Mouse (Mus musculus): ENCODE measurements around the gene Atxn2.

Atxn2 gene

DNA sequence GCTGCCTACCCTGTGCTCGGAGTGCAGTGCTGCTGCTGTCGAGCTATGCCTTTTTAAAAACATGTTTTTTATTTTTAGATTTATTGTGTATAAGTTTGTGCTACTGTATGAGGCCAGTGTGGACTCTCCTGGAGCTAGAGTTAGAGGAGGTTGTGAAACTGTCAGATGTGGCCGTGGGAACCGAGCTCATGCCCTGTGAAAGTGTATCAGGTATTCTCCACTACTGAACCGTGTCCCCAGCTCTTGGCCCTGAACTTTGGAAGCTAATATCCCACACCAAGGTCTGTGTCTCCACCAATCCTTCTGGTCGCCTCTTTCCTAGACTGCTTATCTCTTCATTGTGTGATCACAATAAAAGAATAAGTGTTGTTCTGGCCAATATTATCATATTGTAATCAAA, 51.8 kb downstream of the Atxn2 start:
- in situ Hi-C loops (cut with MboI, MseI), result no loop called here

DNA sequence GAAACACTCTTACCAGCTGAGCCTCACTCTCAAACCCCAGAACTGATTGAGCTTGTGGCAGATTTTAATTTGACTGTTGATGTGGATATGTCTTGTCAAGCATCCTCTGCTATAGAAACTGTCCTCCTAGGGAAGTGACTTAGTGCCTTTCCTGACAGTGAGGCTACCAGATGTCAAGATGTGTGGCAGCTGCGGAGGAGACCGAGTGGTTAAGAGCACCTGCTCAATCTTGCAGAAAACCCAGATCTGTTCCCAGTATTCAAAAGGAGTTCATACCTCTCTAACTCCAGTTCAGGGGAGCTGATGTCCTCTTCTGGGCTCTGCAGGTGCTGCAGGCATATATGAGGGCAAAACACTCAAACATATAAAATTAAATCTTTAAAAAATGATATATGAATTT, 53.9 kb downstream of the Atxn2 start:
- in situ Hi-C loops (cut with MboI, MseI), result no loop called here

DNA sequence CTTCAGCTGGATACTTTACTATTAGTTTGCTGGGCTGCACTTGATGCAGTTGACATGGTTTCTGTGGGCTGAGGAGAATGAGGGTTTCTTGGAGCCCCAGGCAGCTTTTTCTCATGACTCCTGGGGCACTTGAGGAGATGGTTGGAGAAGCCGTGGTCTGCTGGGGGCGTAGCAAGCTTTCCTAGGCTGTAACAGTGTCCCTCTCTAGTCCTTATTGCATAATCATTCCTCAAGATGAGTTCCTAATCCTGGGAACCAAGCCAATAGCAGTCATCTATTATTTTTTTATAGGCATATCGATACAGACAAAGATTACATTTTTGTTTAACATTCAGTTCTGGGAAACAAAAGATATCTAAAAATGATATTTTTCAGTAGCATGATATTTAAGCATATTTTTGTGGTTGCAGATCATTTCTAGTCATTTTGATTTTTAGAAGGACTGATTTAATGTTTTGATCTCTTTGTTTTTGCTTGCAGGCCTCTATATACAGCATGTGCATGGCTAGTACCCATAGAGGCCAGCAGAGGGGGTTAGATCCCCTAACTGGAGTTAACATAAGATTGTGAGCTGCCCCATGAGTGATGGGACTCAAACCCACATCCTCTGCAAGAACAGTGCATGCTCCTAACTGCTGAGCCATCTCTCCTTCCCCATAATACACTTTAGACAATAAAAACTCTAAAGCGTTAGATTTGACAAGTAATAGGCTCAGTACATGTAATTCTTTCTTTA, 55.1 kb downstream of the Atxn2 start:
- in situ Hi-C loops (cut with MboI, MseI), result no loop called here

DNA sequence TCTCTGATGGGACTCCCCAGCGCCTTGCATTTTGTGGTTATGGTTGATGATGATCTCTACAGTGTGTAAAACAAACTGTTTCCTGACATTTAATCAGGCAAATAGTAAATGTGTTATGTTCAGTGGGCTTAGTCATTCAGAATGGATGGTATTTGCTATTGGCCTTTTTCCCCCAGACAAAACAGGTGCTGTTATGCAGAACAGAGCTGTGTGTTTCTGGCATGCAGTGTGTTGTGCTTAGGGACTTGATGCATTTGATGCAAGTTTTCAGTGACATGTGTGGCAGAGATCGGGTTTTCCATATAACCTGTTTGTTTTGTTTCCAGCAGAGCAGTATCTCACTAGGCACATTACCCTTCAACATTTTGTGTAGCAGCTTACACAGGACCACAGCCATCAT, 56.4 kb downstream of the Atxn2 start:
- in situ Hi-C loops (cut with MboI, MseI), result no loop called here

DNA sequence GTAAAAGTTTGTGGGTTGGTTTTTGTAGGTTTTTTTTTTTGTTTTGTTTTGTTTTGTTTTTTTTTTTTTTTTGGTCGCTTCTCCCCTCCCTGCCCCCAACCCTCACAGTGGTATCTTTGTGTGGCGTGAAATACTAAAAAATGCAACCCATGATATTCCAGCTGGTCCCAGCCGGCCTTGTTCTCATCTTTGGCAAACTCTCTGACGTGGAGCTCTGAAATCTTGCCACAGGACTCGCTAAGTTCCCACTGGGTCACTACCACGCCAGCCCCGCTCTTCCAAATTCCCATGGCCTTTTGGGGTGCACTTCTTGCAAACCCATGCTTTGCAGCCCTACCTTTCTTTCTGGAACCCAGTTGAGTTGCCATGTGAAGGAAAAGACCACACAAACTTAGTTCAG, 58.7 kb downstream of the Atxn2 start:
- in situ Hi-C loops (cut with MboI, MseI), result no loop called here

DNA sequence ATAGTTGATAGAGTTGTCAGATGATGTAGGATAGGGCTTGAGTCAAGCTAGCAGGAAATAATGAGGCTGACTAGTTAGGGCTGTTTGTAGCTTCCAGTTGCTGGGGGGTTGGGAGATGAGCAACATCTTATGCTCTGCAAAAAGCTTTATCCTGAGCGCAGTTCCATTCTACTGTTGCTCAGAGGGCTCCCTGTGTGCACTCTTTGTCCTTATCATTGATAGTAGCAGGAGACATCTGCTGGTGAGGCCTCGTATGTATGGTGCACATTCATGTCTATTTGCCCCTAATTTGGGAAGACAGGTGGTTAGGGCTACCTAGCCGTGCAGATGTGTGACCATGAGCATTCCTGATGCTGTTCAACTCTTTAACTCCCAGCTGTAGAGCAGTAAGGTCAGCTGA, 60.5 kb downstream of the Atxn2 start:
- in situ Hi-C loops (cut with MboI, MseI), result no loop called here

DNA sequence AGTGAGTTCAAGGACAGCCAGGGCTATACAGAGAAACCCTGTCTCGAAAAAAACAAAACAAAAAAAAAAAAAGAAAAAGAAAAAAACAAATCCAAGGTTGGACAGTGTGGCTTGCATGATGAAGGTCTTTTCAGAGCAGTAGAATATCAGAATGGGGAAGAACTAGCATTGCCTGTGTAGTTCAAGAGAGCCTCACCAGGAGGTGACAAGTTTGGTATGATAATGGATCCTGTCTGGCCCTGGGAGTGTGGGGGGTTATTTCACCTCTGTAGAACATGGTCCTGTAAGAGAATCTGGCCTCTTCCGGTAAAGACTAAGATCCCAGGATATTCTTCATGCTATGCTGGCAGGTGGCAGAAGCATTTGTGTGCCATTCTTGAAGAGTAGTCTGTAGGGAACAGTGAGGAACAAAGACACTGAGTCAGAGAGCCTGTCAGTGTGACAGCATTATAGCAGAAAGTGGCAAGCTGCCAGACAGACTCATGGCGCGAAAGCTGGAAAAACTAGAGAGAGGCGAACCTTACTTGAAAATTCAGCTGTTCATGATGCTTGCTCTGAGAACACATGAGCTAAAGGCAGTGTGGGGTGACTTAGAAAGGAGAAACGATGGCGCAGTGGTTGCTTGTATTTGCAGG, 67.5 kb downstream of the Atxn2 start:
- in situ Hi-C loops (cut with MboI, MseI), result no loop called here

DNA sequence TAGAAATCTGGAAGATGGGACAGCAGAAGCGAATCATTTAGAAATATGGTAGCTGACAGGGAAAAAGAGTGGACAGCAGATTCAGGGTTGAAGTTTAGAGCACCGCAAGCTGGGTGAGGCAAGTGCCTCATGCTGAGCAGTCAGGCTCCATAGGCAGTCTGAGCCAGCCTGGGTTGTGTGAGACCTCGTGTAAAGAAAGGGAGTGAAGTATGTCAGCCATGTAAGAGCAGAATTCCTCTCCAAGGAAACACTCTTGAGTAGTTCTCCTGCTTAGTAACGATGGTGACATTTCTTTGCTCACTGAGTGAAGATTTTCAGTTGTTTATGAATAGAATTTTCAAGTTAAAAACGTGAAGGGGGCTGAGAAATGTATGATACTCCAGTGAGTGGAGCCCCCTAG, 69.0 kb downstream of the Atxn2 start:
- in situ Hi-C loops (cut with MboI, MseI), result no loop called here

DNA sequence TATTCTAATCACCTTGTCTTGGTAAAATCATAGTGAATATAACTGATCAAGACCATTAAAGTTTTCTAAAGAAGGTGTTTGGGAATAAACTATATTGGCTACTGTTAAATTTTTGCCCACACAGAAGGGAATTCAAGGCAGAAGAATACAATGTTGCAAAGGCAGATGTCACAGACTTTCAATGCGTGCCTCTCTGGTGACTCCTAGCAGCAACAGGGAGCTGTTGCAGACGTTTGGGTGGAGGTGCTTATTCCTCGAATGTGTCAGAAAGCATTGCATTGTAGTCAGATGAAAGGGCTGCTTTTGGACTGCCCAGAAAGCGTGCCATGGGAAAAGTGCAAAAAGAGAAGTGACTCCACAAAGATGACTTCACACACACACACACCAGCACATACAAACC, 71.3 kb downstream of the Atxn2 start:
- in situ Hi-C loops (cut with MboI, MseI), result no loop called here

DNA sequence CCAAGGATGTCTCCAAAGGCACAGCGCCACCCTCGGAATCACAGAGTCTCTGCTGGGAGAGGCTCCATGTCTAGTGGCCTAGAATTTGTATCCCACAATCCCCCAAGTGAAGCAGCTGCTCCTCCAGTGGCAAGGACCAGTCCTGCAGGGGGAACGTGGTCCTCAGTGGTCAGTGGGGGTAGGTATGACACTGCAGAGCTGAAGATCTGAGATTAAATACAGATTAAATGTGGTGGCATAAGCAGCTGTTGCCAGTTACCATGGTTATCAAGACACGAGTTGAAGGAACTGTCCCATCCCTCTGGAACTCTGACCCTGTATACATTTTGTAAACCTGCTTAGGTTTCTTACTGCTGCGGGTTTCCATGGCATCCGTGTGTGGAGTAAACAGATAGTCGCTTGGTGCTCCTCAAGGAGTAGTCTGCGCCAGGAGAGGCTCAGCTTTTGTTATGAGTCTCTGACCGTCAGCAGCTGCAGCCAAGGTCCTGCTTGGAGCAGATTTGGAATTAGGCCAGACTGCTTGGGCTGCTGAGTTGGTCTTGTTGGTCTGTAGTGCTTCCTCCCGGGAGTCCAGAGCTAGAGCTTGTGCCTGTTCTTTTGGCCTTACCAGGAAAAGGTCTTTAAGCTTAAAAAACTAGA, 72.8 kb downstream of the Atxn2 start:
- in situ Hi-C loops (cut with MboI, MseI), result no loop called here

DNA sequence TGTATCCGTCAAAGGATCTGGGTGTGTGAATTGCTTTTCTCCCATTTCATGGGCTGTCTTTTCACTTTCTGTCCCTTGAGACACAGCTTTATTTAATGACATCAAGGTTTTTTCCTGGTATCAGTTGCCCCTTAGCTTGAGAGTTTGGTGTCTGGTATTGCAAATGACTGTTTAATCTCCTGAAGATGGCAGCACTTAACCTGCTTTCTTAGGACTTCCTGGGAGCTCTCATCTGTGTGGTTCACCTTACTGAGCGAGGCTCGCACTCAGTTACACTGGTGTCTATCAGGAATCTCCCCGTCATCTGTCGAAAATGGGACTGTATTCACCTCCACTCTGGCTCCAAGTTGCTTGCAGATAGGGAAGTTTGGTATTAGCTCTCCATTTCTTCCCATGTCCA, 79.9 kb downstream of the Atxn2 start:
- in situ Hi-C loops (cut with MboI, MseI), result loop anchor here (5.0 kb wide), 1 partner anchor 34 kb away; no protein-coding TSS in a partner anchor

DNA sequence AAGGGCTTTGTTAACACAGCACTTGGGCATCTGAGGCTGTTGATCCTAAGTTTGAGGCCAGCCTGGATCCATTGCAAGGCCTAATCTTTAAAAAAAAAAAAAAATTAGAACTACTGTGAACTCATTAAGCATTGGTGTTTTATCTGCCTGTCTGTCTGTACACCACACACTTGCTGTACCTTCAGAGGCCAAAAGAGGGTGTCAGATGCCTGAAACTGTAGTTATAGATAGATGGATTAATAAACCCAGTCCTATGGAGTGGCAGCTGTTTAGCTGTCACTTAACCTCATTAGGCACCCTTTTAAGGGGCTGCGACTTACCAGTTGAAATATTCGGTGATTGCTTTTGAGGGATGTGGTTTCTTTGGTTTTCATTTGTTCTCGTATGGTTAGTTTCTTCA, 84.7 kb downstream of the Atxn2 start:
- in situ Hi-C loops (cut with MboI, MseI), result no loop called here

DNA sequence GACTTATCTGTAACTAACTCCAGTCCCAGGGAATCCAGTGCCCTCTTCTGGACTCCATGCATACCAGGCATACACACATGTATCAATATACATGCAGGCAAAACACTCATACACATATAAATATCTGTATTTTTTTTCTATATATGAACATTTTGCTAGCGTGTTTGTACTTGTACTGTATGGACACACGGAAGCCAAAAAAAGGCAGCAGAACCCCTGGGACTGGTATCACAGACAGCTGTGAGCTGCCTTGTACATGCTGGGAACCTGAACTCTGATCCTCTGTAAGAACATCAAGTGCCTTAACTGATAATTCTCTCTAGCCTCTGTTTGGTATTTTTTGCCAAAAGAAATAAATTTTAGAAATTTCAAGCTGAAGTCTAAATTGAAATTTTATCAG, 87.3 kb downstream of the Atxn2 start:
- in situ Hi-C loops (cut with MboI, MseI), result no loop called here

DNA sequence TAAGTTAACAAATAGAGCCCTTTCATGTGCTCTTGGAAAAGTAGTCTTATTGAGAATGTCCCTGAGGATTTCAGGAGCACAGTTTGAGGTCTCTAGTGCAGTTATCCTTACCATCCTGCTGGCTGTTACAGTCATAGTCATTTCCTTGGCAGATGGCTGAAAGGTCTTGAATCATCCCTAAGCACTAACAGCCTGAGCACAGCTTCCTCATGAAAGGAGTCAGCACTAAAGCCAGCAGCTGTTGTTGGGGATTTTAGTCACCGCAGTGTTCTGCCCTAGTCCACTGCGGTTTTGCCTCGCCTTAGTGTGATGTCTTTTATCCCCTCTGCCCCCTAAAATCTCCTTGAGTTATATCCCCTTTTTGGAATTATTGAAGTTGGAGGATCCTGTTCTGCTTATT, 96.0 kb downstream of the Atxn2 start:
- in situ Hi-C loops (cut with MboI, MseI), result no loop called here

DNA sequence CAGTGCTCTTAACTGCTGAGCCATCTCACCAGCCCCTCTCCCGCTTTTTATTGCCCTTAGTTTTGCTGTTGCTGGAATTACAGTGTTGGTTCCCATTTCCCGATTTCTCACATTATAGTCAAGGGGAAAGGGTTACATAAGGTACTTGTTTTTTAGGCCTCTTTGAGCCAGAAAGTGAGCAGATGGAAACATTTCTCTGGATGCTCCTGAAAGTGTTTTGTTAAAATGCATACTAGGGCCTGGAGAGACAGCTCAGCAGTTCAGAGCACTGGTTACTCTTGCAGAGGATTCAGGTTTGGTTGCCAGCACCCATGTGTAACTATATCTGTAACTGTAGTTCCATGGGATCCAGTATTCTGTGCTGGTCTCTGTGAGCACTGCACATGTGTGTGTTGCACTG, 97.1 kb downstream of the Atxn2 start:
- in situ Hi-C loops (cut with MboI, MseI), result no loop called here

DNA sequence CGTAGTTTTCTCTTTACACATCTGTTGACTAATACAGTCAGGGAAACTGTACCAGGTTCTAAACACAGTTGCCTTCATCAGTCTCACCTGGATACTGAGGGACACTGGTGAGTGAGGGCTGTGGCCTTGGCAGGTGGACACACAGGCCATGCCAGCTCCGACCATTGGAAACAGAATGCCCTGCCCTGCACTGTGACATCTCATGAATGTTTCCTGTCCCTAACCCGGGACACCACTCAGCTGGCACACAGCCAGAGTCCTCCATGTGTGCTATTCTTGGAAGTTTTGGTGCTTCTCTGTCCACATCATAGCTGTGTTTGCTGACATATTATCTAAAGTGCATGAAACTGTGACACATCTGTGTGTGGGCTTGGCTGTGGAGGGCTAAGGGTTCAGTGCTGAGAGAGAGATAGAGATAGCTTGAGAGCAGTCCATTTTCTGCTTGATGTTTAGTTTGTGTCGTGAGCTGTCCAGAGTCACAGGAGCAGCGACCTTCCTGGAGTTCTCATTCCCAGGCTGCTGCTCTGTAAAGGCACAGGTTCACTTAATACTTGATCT, 98.6 kb downstream of the Atxn2 start:
- in situ Hi-C loops (cut with MboI, MseI), result loop anchor here (5.0 kb wide), 1 partner anchor 82 kb away; no protein-coding TSS in a partner anchor

DNA sequence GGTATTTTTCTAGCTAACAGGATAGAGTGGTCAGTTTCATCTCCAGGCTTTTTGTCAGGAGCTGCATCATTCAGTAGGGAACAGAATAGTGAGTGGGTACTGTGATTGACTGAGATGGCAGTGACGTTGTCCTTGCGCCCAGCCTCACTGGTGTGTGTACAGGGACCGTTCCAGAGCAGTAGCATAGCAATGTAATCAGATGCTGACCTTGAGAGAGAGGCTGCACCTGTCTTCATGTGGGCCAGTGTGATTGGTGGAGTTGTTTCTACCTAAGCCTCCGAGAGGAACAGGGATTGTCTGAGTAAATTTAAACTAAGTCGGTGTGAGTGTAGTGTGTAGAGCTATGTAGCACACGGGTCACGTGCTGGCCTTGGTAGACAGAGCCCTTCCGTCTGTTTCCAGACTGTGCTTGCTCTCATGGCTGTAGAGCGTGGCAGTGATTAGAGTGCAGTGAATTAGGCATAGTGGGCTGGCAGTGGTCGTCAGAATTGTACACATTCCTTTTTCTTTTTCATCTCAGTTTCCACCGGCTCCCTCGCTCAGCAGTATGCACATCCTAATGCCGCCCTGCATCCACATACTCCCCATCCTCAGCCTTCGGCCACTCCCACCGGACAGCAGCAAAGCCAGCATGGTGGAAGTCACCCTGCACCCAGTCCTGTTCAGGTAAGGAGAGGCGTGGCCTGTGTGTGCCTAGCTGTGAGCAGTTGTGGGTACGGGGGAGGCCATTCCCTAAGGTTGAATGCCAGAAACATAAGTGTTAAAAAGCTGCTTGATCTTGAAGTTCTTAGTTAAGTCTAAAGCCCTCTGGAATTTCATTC, 99.4 kb downstream of the Atxn2 start:
- in situ Hi-C loops (cut with MboI, MseI), result loop anchor here (5.0 kb wide), 1 partner anchor 83 kb away; no protein-coding TSS in a partner anchor

DNA sequence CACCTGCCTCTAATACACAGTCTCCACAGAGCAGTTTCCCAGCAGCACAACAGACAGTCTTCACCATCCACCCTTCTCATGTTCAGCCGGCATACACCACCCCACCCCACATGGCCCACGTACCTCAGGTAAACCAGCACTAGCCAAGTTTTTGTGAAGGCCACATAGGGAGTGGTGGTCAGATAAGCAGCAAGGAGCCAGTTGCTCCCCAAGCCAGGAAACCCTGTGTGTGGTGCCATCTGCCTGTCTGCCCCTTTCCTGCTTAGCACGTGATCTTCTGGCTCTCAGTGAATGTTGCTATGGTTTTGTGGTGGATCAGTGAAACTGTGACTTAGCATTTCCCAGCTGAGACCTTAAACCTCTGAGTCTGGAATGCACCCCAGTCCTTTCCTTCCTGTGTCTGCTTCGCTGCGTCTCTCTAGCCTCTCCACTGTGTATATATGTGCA, 100.4 kb downstream of the Atxn2 start:
- in situ Hi-C loops (cut with MboI, MseI), result loop anchor here (5.0 kb wide), 1 partner anchor 84 kb away; no protein-coding TSS in a partner anchor

DNA sequence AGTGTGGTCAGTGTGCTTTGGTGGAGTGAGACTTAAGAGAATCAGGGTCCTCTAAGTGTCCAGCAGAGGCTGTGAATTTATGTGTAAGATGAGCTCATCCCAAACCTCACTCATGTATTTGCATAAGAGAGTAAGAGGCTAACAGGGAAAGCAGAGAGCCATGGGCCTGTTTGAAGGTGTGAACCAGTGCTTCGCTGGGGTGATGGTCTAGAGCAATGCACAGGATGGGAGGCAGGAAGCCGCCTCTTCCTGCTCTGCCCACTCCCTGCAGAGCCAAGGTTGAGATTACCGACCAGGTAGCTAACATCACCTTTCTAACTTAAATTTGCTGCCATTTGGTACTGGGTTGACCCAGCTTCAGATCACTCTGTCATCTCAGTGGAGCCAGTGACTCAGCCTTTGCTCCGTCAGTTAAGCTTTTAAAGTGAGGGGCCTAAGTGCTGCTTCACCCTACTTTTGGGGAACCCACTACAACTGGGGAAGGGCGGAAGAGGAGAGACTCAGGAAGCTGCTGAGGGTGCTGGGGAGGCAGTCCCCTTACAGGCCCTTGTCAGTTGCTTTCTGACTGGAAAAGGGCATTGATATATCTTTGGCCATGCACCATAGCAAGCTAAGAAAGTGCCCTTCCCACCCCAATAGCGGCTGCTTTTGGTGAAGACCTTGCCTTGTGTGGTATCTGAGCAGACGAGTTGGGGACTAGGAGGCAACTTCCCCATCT, 101.5 kb downstream of the Atxn2 start:
- in situ Hi-C loops (cut with MboI, MseI), result loop anchor here (5.0 kb wide), 1 partner anchor 85 kb away; no protein-coding TSS in a partner anchor

DNA sequence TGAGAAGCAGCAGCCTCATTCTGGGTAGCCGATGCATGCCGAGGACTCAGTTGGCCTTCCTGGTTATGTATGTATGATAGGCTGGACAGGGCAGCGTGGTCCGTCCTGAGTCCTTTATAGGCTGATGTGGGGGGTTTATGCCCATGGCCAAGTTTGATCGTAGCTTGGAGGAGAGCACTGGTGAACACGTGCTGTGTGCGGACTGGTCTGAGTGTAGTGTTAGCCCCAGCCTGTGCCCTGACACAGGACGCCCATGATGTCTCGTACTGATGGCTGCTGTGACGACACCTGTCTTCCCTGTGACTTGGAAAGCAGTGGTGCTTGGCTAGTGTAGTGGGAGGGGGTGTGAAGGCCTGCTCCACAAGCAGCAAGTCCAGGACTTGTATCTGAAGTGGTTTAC, 102.6 kb downstream of the Atxn2 start:
- in situ Hi-C loops (cut with MboI, MseI), result loop anchor here (5.0 kb wide), 1 partner anchor 86 kb away; no protein-coding TSS in a partner anchor

DNA sequence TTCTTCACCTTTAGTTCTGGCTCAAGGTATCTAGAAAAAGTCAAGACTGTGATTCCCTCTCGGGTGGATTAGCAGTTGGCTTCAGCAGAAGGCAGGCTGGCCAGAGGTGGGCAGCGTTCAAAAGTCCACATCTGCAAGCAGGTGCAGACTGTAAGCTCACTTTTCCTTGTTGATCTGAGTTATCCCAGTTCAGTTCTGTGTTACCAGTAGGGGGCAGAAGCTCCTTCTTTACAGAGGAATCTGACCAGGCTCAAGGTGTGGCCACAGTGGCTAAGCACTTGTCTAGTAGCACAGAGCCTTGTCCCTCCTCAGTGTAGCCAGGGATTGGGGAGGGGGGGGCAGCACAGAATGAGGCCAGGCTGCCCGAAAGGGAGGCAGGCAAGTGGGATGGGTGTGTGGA, 103.9 kb downstream of the Atxn2 start:
- in situ Hi-C loops (cut with MboI, MseI), result no loop called here

Data from regulatory T cell (primary cell).